In genomic region chr3:95264724-95265123, GRCm38 (mm10) we compare ENCODE assay signal across 20 mouse cellular contexts. TPM values are rescaled to one million over a fixed set of nuclear protein-coding genes. Genes with fewer than 3 reads are reported as not detected.
"Had no signal": no experiment of that assay in that cellular context is flagged by ENCODE, and none has a peak within 500 bp of the region (broad histone marks: within the 10 kb centered on the region; RNA-seq: fewer than 3 reads in every experiment).

No protein-coding gene starts in this region.

- H3K4me1 ChIP-seq: midbrain, embryonic 12.5 days; neural tube, embryonic 13.5 days; neural tube, embryonic 15.5 days; stomach, embryonic 15.5 days had no signal

- ATAC-seq: midbrain, embryonic 16.5 days had no signal

- H3K4me3 ChIP-seq: midbrain, embryonic 10.5 days; midbrain, embryonic 12.5 days; myocyte; neural tube, embryonic 13.5 days; neural tube, embryonic 15.5 days; stomach, embryonic 15.5 days had no signal

- H3K27me3 ChIP-seq: midbrain, embryonic 12.5 days; neural tube, embryonic 13.5 days; neural tube, embryonic 15.5 days; stomach, embryonic 15.5 days had no signal

- H3K27ac ChIP-seq: midbrain, embryonic 10.5 days; midbrain, embryonic 12.5 days; neural tube, embryonic 13.5 days; neural tube, embryonic 15.5 days; stomach, embryonic 15.5 days; stomach, postnatal 0 days had no signal

- H3K4me2 ChIP-seq: lung, embryonic 14.5 days; midbrain, embryonic 12.5 days; neural tube, embryonic 13.5 days; neural tube, embryonic 15.5 days; stomach, embryonic 15.5 days had no signal

- H3K9ac ChIP-seq: lung, embryonic 14.5 days; midbrain, embryonic 12.5 days; neural tube, embryonic 13.5 days; neural tube, embryonic 15.5 days; stomach, embryonic 15.5 days had no signal

- DNase-seq: lung, adult 18-20 months; lung, embryonic 14.5 days; lung, postnatal 10 days; lung, postnatal 4 days; midbrain, embryonic 14.5 days; right cerebral cortex, postnatal 14 days; thymus, adult 18-20 months; thymus, postnatal 14 days; thymus, postnatal 36 days had no signal

- H3K9me3 ChIP-seq: midbrain, embryonic 10.5 days; neural tube, embryonic 13.5 days; neural tube, embryonic 15.5 days; stomach, embryonic 15.5 days had no signal

RNA-seq across cellular contexts. Expression of gene Bnipl, which starts 13.7 kb away (rescaled TPM):
- total RNA-seq: megakaryocyte, adult 5-6 weeks; megakaryocyte-erythroid progenitor cell, adult 5-6 weeks had no signal
- polyA plus RNA-seq: liver, embryonic 16.5 days; midbrain, embryonic 14.5 days; midbrain, embryonic 16.5 days; neural tube, embryonic 13.5 days had no signal

RNA-seq across cellular contexts. Expression of gene Gm128, which starts 23.3 kb away (rescaled TPM):
- polyA plus RNA-seq: midbrain, embryonic 12.5 days had no signal
